Mouse (Mus musculus): Measurements from ENCODE around the gene Mid1. TPM values are rescaled to one million over a fixed set of nuclear protein-coding genes. Genes with fewer than 3 reads are reported as not detected.
A peak's percentile ranks its signal among the peaks of the same experiment; 100 is the strongest.

Gene Mid1
- polyA plus RNA-seq, 1 experiment = 6.9 TPM

- H3K4me3 ChIP-seq (ENCODE audit: insufficient read depth, low read depth, low read length) = no peak overlapping the region
- H3K4me1 ChIP-seq (ENCODE audit: control insufficient read depth, insufficient read depth, insufficient read length, low read length) = no peaks in the 10 kb centered on the region
- H3K27ac ChIP-seq (replicated peaks; ENCODE audit: low read depth, low read length) = peak overlapping the region; percentile 68
Observed at GRCm38 (mm10) chrX:169794831-169795311, 109.9 kb downstream of the Mid1 start.

- Histone ChIP-seq H3K27ac (replicated peaks; ENCODE audit: low read depth, low read length) (no peak overlapping the region), H3K4me1 (ENCODE audit: control insufficient read depth, insufficient read depth, insufficient read length, low read length) (no peaks in the 10 kb centered on the region), H3K4me3 (ENCODE audit: insufficient read depth, low read depth, low read length) (no peak overlapping the region)
Observed at GRCm38 (mm10) chrX:169797148-169797547, 112.1 kb downstream of the Mid1 start.

GRCm38 (mm10) chrX:169798987-169799680, 114.1 kb downstream of the Mid1 start:
- Histone ChIP-seq H3K4me3 (ENCODE audit: insufficient read depth, low read depth, low read length) (no peak overlapping the region), H3K27ac (replicated peaks; ENCODE audit: low read depth, low read length) (no peak overlapping the region)

GRCm38 (mm10) chrX:169800238-169800637, 115.2 kb downstream of the Mid1 start:
- Histone ChIP-seq H3K27ac (replicated peaks; ENCODE audit: low read depth, low read length) (no peak overlapping the region), H3K4me1 (ENCODE audit: control insufficient read depth, insufficient read depth, insufficient read length, low read length) (no peaks in the 10 kb centered on the region), H3K4me3 (ENCODE audit: insufficient read depth, low read depth, low read length) (no peak overlapping the region)

More at GRCm38 (mm10) chrX:169798987-169799680, 114.1 kb downstream of the Mid1 start:
- H3K4me1 ChIP-seq (ENCODE audit: control insufficient read depth, insufficient read depth, insufficient read length, low read length) = no peaks in the 10 kb centered on the region

- H3K27ac ChIP-seq (replicated peaks; ENCODE audit: low read depth, low read length) = no peak overlapping the region
- H3K4me3 ChIP-seq (ENCODE audit: insufficient read depth, low read depth, low read length) = no peak overlapping the region
- no peaks in the 10 kb centered on the region for H3K4me1 ChIP-seq (ENCODE audit: control insufficient read depth, insufficient read depth, insufficient read length, low read length)
Observed at GRCm38 (mm10) chrX:169805791-169806190, 120.8 kb downstream of the Mid1 start.

GRCm38 (mm10) chrX:169807744-169808143, 122.7 kb downstream of the Mid1 start:
- no peak overlapping the region for H3K4me3 ChIP-seq (ENCODE audit: insufficient read depth, low read depth, low read length)
- no peaks in the 10 kb centered on the region for H3K4me1 ChIP-seq (ENCODE audit: control insufficient read depth, insufficient read depth, insufficient read length, low read length)
- no peak overlapping the region for H3K27ac ChIP-seq (replicated peaks; ENCODE audit: low read depth, low read length)

GRCm38 (mm10) chrX:169811318-169811717, 126.3 kb downstream of the Mid1 start:
- Histone ChIP-seq H3K4me3 (ENCODE audit: insufficient read depth, low read depth, low read length) (no peak overlapping the region), H3K27ac (replicated peaks; ENCODE audit: low read depth, low read length) (no peak overlapping the region)

GRCm38 (mm10) chrX:169811783-169812182, 126.8 kb downstream of the Mid1 start:
- H3K4me3 ChIP-seq (ENCODE audit: insufficient read depth, low read depth, low read length) = no peak overlapping the region

More at GRCm38 (mm10) chrX:169811318-169811717, 126.3 kb downstream of the Mid1 start:
- no peaks in the 10 kb centered on the region for H3K4me1 ChIP-seq (ENCODE audit: control insufficient read depth, insufficient read depth, insufficient read length, low read length)

GRCm38 (mm10) chrX:169813673-169814072, 128.7 kb downstream of the Mid1 start:
- Histone ChIP-seq H3K4me1 (ENCODE audit: control insufficient read depth, insufficient read depth, insufficient read length, low read length) (no peaks in the 10 kb centered on the region), H3K27ac (replicated peaks; ENCODE audit: low read depth, low read length) (no peak overlapping the region), H3K4me3 (ENCODE audit: insufficient read depth, low read depth, low read length) (no peak overlapping the region)

More at GRCm38 (mm10) chrX:169811783-169812182, 126.8 kb downstream of the Mid1 start:
- no peaks in the 10 kb centered on the region for H3K4me1 ChIP-seq (ENCODE audit: control insufficient read depth, insufficient read depth, insufficient read length, low read length)
- no peak overlapping the region for H3K27ac ChIP-seq (replicated peaks; ENCODE audit: low read depth, low read length)

GRCm38 (mm10) chrX:169826947-169827346, 141.9 kb downstream of the Mid1 start:
- no peaks in the 10 kb centered on the region for H3K4me1 ChIP-seq (ENCODE audit: control insufficient read depth, insufficient read depth, insufficient read length, low read length)
- no peak overlapping the region for H3K4me3 ChIP-seq (ENCODE audit: insufficient read depth, low read depth, low read length)
- no peak overlapping the region for H3K27ac ChIP-seq (replicated peaks; ENCODE audit: low read depth, low read length)

GRCm38 (mm10) chrX:169827720-169828119, 142.7 kb downstream of the Mid1 start:
- Histone ChIP-seq H3K4me3 (ENCODE audit: insufficient read depth, low read depth, low read length) (no peak overlapping the region), H3K27ac (replicated peaks; ENCODE audit: low read depth, low read length) (no peak overlapping the region), H3K4me1 (ENCODE audit: control insufficient read depth, insufficient read depth, insufficient read length, low read length) (no peaks in the 10 kb centered on the region)

GRCm38 (mm10) chrX:169828136-169828535, 143.1 kb downstream of the Mid1 start:
- Histone ChIP-seq H3K27ac (replicated peaks; ENCODE audit: low read depth, low read length) (no peak overlapping the region), H3K4me1 (ENCODE audit: control insufficient read depth, insufficient read depth, insufficient read length, low read length) (no peaks in the 10 kb centered on the region), H3K4me3 (ENCODE audit: insufficient read depth, low read depth, low read length) (no peak overlapping the region)

GRCm38 (mm10) chrX:169830052-169830451, 145.1 kb downstream of the Mid1 start:
- H3K4me1 ChIP-seq (ENCODE audit: control insufficient read depth, insufficient read depth, insufficient read length, low read length) = no peaks in the 10 kb centered on the region
- H3K4me3 ChIP-seq (ENCODE audit: insufficient read depth, low read depth, low read length) = no peak overlapping the region
- H3K27ac ChIP-seq (replicated peaks; ENCODE audit: low read depth, low read length) = no peak overlapping the region

GRCm38 (mm10) chrX:169837947-169838649, 153.1 kb downstream of the Mid1 start:
- Histone ChIP-seq H3K27ac (replicated peaks; ENCODE audit: low read depth, low read length) (no peak overlapping the region), H3K4me1 (ENCODE audit: control insufficient read depth, insufficient read depth, insufficient read length, low read length) (no peaks in the 10 kb centered on the region), H3K4me3 (ENCODE audit: insufficient read depth, low read depth, low read length) (no peak overlapping the region)

- Histone ChIP-seq H3K4me1 (ENCODE audit: control insufficient read depth, insufficient read depth, insufficient read length, low read length) (no peaks in the 10 kb centered on the region), H3K27ac (replicated peaks; ENCODE audit: low read depth, low read length) (no peak overlapping the region), H3K4me3 (ENCODE audit: insufficient read depth, low read depth, low read length) (no peak overlapping the region)
Observed at GRCm38 (mm10) chrX:169838650-169838971, 153.6 kb downstream of the Mid1 start.

GRCm38 (mm10) chrX:169843267-169843666, 158.3 kb downstream of the Mid1 start:
- no peak overlapping the region for H3K27ac ChIP-seq (replicated peaks; ENCODE audit: low read depth, low read length)
- H3K4me1 ChIP-seq (ENCODE audit: control insufficient read depth, insufficient read depth, insufficient read length, low read length) = no peaks in the 10 kb centered on the region
- no peak overlapping the region for H3K4me3 ChIP-seq (ENCODE audit: insufficient read depth, low read depth, low read length)

Data from brown adipose tissue, adult 24 weeks (tissue).